Mouse (Mus musculus): ENCODE data around the gene Maco1. TPM values are rescaled to one million over a fixed set of nuclear protein-coding genes. Genes with fewer than 3 reads are reported as not detected.
A peak's percentile ranks its signal among the peaks of the same experiment; 100 is the strongest.

Gene Maco1
- 10 to 100 TPM; 15.1 to 20.4 TPM for total RNA-seq (2021)
- long read RNA-seq, experiment 1, transcript Maco1-201 (11 exons, 3,826 nt): major isoform, 7 of 16 reads
- long read RNA-seq, experiment 1, partial matches to known transcripts: 2 of 16 reads
- long read RNA-seq, experiment 1, other reads (novel, unspliced or antisense): 7 of 16 reads
- long read RNA-seq, experiment 2, transcript Maco1-201 (11 exons, 3,826 nt): major isoform, 20 of 28 reads
- long read RNA-seq, experiment 2, partial matches to known transcripts: 1 of 28 reads
- long read RNA-seq, experiment 2, other reads (novel, unspliced or antisense): 7 of 28 reads

GRCm38 (mm10) chr4:134853259-134853636 is at the start of gene Maco1:
Maco1 (minus strand) TSS chr4:134853345.
- intact Hi-C loops (cut with DNase I): loop anchor here (5.0 kb wide), 1 partner anchor 606 kb away; the partner anchor contains the start of genes Gm30191 and Zfp593
- Histone ChIP-seq H3K27ac (peak within 1 kb of the TSS; percentile 100), H3K4me3 (peak within 1 kb of the TSS; percentile 99)
- peak; percentile 99 for DNase-seq
- TF ChIP-seq CTCF (IDR thresholded peaks at IDR 0.05): no peak

- Histone ChIP-seq H3K4me3 (no peak overlapping the region), H3K27ac (no peak overlapping the region)
- DNase-seq: no peak
- intact Hi-C loops (cut with DNase I): no loop called here
- TF ChIP-seq CTCF (IDR thresholded peaks at IDR 0.05): no peak
Observed at GRCm38 (mm10) chr4:134901126-134901525, 48.0 kb upstream of the Maco1 start.

- no peak overlapping the region for H3K4me3 ChIP-seq
- no peak for DNase-seq
- no peak for TF ChIP-seq CTCF (IDR thresholded peaks at IDR 0.05)
- no peak overlapping the region for H3K27ac ChIP-seq
- intact Hi-C loops (cut with DNase I): no loop called here
Observed at GRCm38 (mm10) chr4:134897256-134897655, 44.1 kb upstream of the Maco1 start.

- intact Hi-C loops (cut with DNase I): no loop called here
- Histone ChIP-seq H3K27ac (no peak overlapping the region), H3K4me3 (no peak overlapping the region)
- TF ChIP-seq CTCF (IDR thresholded peaks at IDR 0.05): peak; percentile 83
- DNase-seq: peak; percentile 66
Observed at GRCm38 (mm10) chr4:134892096-134892495, 39.0 kb upstream of the Maco1 start.

- intact Hi-C loops (cut with DNase I): no loop called here
- TF ChIP-seq CTCF (IDR thresholded peaks at IDR 0.05): no peak
- no peak overlapping the region for H3K4me3 ChIP-seq
- no peak for DNase-seq
- no peak overlapping the region for H3K27ac ChIP-seq
Observed at GRCm38 (mm10) chr4:134884364-134884763, 31.2 kb upstream of the Maco1 start.

- no peak for DNase-seq
- no peak for TF ChIP-seq CTCF (IDR thresholded peaks at IDR 0.05)
- H3K27ac ChIP-seq: no peak overlapping the region
- intact Hi-C loops (cut with DNase I): loop anchor here (2.0 kb wide), 1 partner anchor 341 kb away; no protein-coding TSS in a partner anchor
- no peak overlapping the region for H3K4me3 ChIP-seq
Observed at GRCm38 (mm10) chr4:134883808-134884207, 30.7 kb upstream of the Maco1 start.

GRCm38 (mm10) chr4:134883266-134883665 is 30.1 kb upstream of the Maco1 start:
- H3K27ac ChIP-seq: no peak overlapping the region
- no peak overlapping the region for H3K4me3 ChIP-seq
- DNase-seq: peak; percentile 39
- peak; percentile 74 for TF ChIP-seq CTCF (IDR thresholded peaks at IDR 0.05)
- intact Hi-C loops (cut with DNase I): loop anchor here (2.0 kb wide), 1 partner anchor 340 kb away; no protein-coding TSS in a partner anchor

- intact Hi-C loops (cut with DNase I): no loop called here
- H3K4me3 ChIP-seq: no peak overlapping the region
- DNase-seq: no peak
- peak; percentile 60 for TF ChIP-seq CTCF (IDR thresholded peaks at IDR 0.05)
- H3K27ac ChIP-seq: no peak overlapping the region
Observed at GRCm38 (mm10) chr4:134880041-134880440, 26.9 kb upstream of the Maco1 start.

- Histone ChIP-seq H3K27ac (no peak overlapping the region), H3K4me3 (peak overlapping the region; percentile 60)
- intact Hi-C loops (cut with DNase I): loop anchor here (2.0 to 5.0 kb wide), 2 partner anchors 52 to 87 kb away; no protein-coding TSS in a partner anchor
- DNase-seq: peak; percentile 77
- peak; percentile 84 for TF ChIP-seq CTCF (IDR thresholded peaks at IDR 0.05)
Observed at GRCm38 (mm10) chr4:134879410-134879981, 26.4 kb upstream of the Maco1 start.

GRCm38 (mm10) chr4:134876171-134876570 is 23.0 kb upstream of the Maco1 start:
- intact Hi-C loops (cut with DNase I): loop anchor here (5.0 kb wide), 1 partner anchor 49 kb away; no protein-coding TSS in a partner anchor
- Histone ChIP-seq H3K4me3 (no peak overlapping the region), H3K27ac (no peak overlapping the region)
- TF ChIP-seq CTCF (IDR thresholded peaks at IDR 0.05): no peak
- no peak for DNase-seq

- no peak for TF ChIP-seq CTCF (IDR thresholded peaks at IDR 0.05)
- intact Hi-C loops (cut with DNase I): no loop called here
- no peak for DNase-seq
- Histone ChIP-seq H3K27ac (no peak overlapping the region), H3K4me3 (no peak overlapping the region)
Observed at GRCm38 (mm10) chr4:134871950-134872349, 18.8 kb upstream of the Maco1 start.

GRCm38 (mm10) chr4:134871477-134871876 is 18.3 kb upstream of the Maco1 start:
- no peak for DNase-seq
- Histone ChIP-seq H3K4me3 (no peak overlapping the region), H3K27ac (no peak overlapping the region)
- intact Hi-C loops (cut with DNase I): no loop called here
- no peak for TF ChIP-seq CTCF (IDR thresholded peaks at IDR 0.05)

- Histone ChIP-seq H3K27ac (no peak overlapping the region), H3K4me3 (no peak overlapping the region)
- no peak for DNase-seq
- TF ChIP-seq CTCF (IDR thresholded peaks at IDR 0.05): no peak
- intact Hi-C loops (cut with DNase I): no loop called here
Observed at GRCm38 (mm10) chr4:134869815-134870375, 16.8 kb upstream of the Maco1 start.

Measured in gastrocnemius, adult 2 months (tissue).